Mouse (Mus musculus): ENCODE data around the gene Wscd2. TPM values are rescaled to one million over a fixed set of nuclear protein-coding genes. Genes with fewer than 3 reads are reported as not detected.

The Wscd2 gene
- polyA plus RNA-seq (2015; fragmentation: Nextera tagmentation; extraction: Ambion mirVana): 1.5 and 1.9 TPM in 2 replicates

DNA sequence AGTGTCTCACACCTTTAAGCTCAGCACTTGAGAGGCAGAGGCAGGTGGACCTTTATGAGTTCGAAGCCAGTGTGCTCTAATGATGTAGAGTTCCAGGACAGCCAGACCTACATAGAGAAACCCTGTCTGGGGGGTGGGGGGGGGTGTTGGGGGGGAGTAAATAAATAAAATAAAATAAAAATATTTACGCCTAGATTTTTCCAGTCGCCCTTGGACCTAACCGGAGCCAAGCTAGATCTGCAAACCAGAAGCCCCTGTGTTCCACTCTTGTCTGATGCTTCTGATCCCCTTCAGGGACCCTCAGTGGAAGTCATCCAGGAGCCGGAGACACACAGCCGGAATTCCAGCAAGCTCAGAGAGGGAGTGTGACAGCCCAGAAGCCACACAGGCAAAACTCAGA is at the start of gene Wscd2:
Gene Wscd2, plus strand, starts transcription at position 301 of the 400 bp plus-strand sequence.
- WGBS: 61% methylated on average over 6 of the region's 6 CpGs

DNA sequence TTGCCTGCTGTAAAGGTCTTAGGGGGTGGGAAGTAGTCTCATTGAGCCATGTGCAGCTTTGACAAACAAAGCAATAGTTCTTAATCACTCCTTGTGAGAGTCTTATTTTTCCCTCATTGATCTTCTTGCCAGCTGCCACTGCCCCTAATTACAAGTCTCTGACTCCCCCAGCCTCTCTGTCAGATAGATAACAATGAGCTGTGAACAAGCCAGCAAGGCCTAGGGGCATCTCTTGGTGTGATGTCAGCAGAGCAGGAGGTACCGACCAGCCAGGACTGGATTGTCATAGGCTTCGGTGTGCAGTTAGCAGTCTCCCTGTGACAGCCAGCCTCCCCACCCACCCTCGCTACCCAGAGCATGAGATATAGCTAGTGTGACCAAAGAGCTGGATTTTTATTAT is 48.0 kb upstream of the Wscd2 start:
- no peak overlapping the region for H3K9ac ChIP-seq (ENCODE audit: low read length)
- no peaks in the 10 kb centered on the region for H3K4me1 ChIP-seq (ENCODE audit: control insufficient read depth, insufficient read depth, low read length)
- no peaks in the 10 kb centered on the region for H3K9me3 ChIP-seq (replicated peaks; ENCODE audit: control insufficient read depth, low read length)
- WGBS: 77% methylated on average over 3 of the region's 3 CpGs
- no peaks in the 10 kb centered on the region for H3K36me3 ChIP-seq (ENCODE audit: control insufficient read depth, insufficient read depth)
- no peak overlapping the region for H3K4me2 ChIP-seq (ENCODE audit: low read depth, low read length)
- H3K27me3 ChIP-seq (ENCODE audit: control insufficient read depth, insufficient read depth, low read length): no peaks in the 10 kb centered on the region
- no peak overlapping the region for H3K27ac ChIP-seq (ENCODE audit: low read length)
- ATAC-seq (replicated peaks; ENCODE audit: extremely low read depth, insufficient read depth, low FRiP score): no peak
- no peak overlapping the region for H3K4me3 ChIP-seq (ENCODE audit: low read length)

More for the DNA sequence above, at the start of gene Wscd2:
- H3K4me2 ChIP-seq (ENCODE audit: low read depth, low read length): peak within 1 kb of the TSS; percentile 88
- ATAC-seq (replicated peaks; ENCODE audit: extremely low read depth, insufficient read depth, low FRiP score): no peak
- peaks cover 31% of the 10 kb centered on the region for H3K27me3 ChIP-seq (ENCODE audit: control insufficient read depth, insufficient read depth, low read length)
- no peaks in the 10 kb centered on the region for H3K9me3 ChIP-seq (replicated peaks; ENCODE audit: control insufficient read depth, low read length)
- peaks cover 13% of the 10 kb centered on the region for H3K4me1 ChIP-seq (ENCODE audit: control insufficient read depth, insufficient read depth, low read length)
- no peaks in the 10 kb centered on the region for H3K36me3 ChIP-seq (ENCODE audit: control insufficient read depth, insufficient read depth)
- peak within 1 kb of the TSS; percentile 61 for H3K4me3 ChIP-seq (ENCODE audit: low read length)
- peak within 1 kb of the TSS; percentile 79 for H3K9ac ChIP-seq (ENCODE audit: low read length)
- no peak within 1 kb of the TSS for H3K27ac ChIP-seq (ENCODE audit: low read length)

DNA sequence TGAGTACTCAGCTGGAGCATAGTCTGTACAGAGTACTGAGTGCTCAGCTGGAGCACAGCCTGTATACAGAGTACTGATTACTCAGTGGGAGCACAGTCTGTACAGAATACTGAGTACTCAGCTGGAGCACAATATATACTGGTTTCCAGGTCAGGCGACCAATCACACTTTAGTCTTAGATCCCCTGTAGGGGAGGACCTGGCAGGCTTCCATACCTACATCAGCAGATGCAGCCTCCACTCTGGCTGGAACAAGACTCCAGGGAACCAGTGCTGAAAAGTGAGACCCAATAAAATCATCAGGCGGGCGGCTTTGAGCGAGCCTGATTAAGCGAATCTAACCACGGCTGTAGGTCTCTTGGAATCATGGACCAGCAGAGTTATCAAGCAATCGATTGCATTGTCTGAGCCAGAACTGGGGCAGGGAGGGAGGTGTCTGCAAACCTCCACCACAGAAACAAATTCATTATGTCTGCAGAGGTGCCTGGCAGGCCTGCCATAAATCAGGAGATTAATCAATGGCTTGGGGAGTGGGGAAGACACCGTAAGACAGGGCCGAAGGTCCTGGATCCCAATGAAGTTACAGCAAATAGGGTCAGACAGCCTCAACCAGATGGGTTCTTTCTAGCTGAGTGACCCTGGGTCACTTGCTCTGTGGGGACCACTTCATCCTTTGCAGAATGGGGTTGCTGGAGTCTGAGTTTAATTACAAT is 42.0 kb upstream of the Wscd2 start:
- H3K4me2 ChIP-seq (ENCODE audit: low read depth, low read length): no peak overlapping the region
- H3K4me3 ChIP-seq (ENCODE audit: low read length): no peak overlapping the region
- H3K27ac ChIP-seq (ENCODE audit: low read length): no peak overlapping the region
- H3K9me3 ChIP-seq (replicated peaks; ENCODE audit: control insufficient read depth, low read length): 0 out of 2 replicates have a peak, but pooled peaks cover 5% of the 10 kb centered on the region
- no peak for ATAC-seq (replicated peaks; ENCODE audit: extremely low read depth, insufficient read depth, low FRiP score)
- no peak overlapping the region for H3K9ac ChIP-seq (ENCODE audit: low read length)
- H3K4me1 ChIP-seq (ENCODE audit: control insufficient read depth, insufficient read depth, low read length): no peaks in the 10 kb centered on the region
- WGBS: 74% methylated on average over 9 of the region's 9 CpGs
- H3K27me3 ChIP-seq (ENCODE audit: control insufficient read depth, insufficient read depth, low read length): no peaks in the 10 kb centered on the region
- no peaks in the 10 kb centered on the region for H3K36me3 ChIP-seq (ENCODE audit: control insufficient read depth, insufficient read depth)

DNA sequence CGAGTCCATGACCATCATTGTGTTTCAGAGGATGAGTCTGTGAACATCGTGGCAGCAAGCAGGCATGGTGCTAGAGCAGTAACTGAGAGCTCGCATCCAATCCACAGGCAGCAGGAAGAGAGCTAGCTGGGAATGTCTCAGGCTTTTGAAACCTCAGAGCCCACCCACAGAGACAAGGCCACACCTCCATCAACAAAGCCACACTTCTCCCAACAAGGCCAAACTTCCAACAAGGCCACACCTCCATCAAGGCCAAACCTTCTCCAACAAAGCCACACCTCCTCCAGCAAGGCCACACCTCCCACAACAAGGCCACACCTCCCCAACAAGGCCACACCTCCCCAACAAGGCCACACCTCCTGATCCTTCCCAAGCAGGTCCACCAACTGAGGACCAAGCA is 40.8 kb upstream of the Wscd2 start:
- H3K27ac ChIP-seq (ENCODE audit: low read length): no peak overlapping the region
- H3K27me3 ChIP-seq (ENCODE audit: control insufficient read depth, insufficient read depth, low read length): no peaks in the 10 kb centered on the region
- no peak for ATAC-seq (replicated peaks; ENCODE audit: extremely low read depth, insufficient read depth, low FRiP score)
- no peaks in the 10 kb centered on the region for H3K4me1 ChIP-seq (ENCODE audit: control insufficient read depth, insufficient read depth, low read length)
- no peak overlapping the region for H3K4me2 ChIP-seq (ENCODE audit: low read depth, low read length)
- H3K9ac ChIP-seq (ENCODE audit: low read length): no peak overlapping the region
- no peaks in the 10 kb centered on the region for H3K36me3 ChIP-seq (ENCODE audit: control insufficient read depth, insufficient read depth)
- H3K4me3 ChIP-seq (ENCODE audit: low read length): no peak overlapping the region
- H3K9me3 ChIP-seq (replicated peaks; ENCODE audit: control insufficient read depth, low read length): 0 out of 2 replicates have a peak, but pooled peaks cover 5% of the 10 kb centered on the region
- WGBS: 70% methylated on average over 3 of the region's 3 CpGs

DNA sequence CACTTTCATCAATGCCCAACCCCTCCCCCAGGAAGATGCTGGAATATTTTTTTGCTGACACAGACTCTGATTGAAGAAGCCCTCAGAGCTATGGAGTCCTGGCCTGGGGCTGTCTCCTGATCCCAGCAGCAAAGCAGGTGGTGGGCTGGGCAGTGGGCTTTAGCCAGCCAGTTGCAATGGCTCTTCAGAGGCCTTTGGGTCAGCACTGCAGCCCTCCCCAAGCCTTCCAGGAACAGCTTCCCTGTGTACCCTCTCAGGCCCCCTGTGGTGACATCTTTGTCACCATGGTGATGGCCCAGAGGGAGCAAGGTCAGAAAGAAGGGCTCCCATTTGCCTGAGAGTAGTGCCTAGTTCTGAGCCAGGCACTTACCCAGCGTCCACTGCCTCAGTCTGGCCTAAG is 37.4 kb upstream of the Wscd2 start:
- no peaks in the 10 kb centered on the region for H3K4me1 ChIP-seq (ENCODE audit: control insufficient read depth, insufficient read depth, low read length)
- H3K4me2 ChIP-seq (ENCODE audit: low read depth, low read length): no peak overlapping the region
- H3K9me3 ChIP-seq (replicated peaks; ENCODE audit: control insufficient read depth, low read length): 0 out of 2 replicates have a peak, but pooled peaks cover 5% of the 10 kb centered on the region
- no peak overlapping the region for H3K27ac ChIP-seq (ENCODE audit: low read length)
- H3K9ac ChIP-seq (ENCODE audit: low read length): no peak overlapping the region
- no peaks in the 10 kb centered on the region for H3K27me3 ChIP-seq (ENCODE audit: control insufficient read depth, insufficient read depth, low read length)
- no peak overlapping the region for H3K4me3 ChIP-seq (ENCODE audit: low read length)
- 5% methylated on average over 1 of the region's 1 CpGs for WGBS
- no peaks in the 10 kb centered on the region for H3K36me3 ChIP-seq (ENCODE audit: control insufficient read depth, insufficient read depth)
- no peak for ATAC-seq (replicated peaks; ENCODE audit: extremely low read depth, insufficient read depth, low FRiP score)

DNA sequence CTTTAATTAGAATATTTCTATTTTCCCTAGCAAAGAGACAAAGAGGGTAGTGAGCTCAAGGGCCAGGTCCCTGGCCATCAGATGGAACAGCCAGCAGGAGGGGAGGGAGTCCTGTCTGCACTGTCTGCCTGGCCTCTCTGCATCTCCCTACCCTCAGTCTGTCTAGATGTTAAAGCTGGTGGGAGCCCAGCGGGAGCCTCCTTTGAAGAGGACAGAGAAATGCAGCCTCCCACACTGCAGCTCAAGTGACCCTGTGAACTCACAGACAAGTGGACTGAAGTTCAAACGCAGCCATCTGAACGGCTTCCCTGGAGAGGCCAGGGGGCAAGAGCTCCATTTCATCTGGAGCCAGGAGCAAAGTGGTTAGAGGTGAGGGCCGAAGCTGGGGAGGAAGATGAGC is 36.8 kb upstream of the Wscd2 start:
- H3K36me3 ChIP-seq (ENCODE audit: control insufficient read depth, insufficient read depth): no peaks in the 10 kb centered on the region
- 0 out of 2 replicates have a peak, but pooled peaks cover 5% of the 10 kb centered on the region for H3K9me3 ChIP-seq (replicated peaks; ENCODE audit: control insufficient read depth, low read length)
- no peak overlapping the region for H3K27ac ChIP-seq (ENCODE audit: low read length)
- H3K27me3 ChIP-seq (ENCODE audit: control insufficient read depth, insufficient read depth, low read length): no peaks in the 10 kb centered on the region
- H3K4me3 ChIP-seq (ENCODE audit: low read length): no peak overlapping the region
- H3K9ac ChIP-seq (ENCODE audit: low read length): no peak overlapping the region
- no peak overlapping the region for H3K4me2 ChIP-seq (ENCODE audit: low read depth, low read length)
- WGBS: 3% methylated on average over 4 of the region's 4 CpGs
- ATAC-seq (replicated peaks; ENCODE audit: extremely low read depth, insufficient read depth, low FRiP score): no peak
- no peaks in the 10 kb centered on the region for H3K4me1 ChIP-seq (ENCODE audit: control insufficient read depth, insufficient read depth, low read length)

DNA sequence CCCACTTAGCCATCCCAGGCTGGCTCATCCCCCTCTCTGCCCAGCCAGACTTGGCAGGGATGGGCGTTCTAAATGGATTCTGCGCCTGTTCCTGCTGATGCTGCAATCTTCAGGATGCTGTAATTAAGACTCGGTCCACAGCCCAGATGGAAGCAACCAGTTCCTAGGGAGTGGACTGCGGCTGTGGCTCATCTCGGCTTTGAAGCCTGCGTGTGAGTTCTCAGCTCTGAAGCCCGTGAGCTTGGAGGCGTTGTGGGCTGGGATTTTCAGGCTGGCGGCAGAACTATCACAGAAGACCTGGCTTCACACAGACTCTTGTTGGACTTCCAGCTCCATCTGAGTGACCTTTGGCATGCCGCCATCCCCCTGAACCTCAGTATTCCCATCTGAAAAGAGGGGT is 34.1 kb upstream of the Wscd2 start:
- ATAC-seq (replicated peaks; ENCODE audit: extremely low read depth, insufficient read depth, low FRiP score): no peak
- Histone ChIP-seq H3K27me3 (ENCODE audit: control insufficient read depth, insufficient read depth, low read length) (peaks cover 9% of the 10 kb centered on the region), H3K4me3 (ENCODE audit: low read length) (no peak overlapping the region), H3K4me2 (ENCODE audit: low read depth, low read length) (no peak overlapping the region), H3K27ac (ENCODE audit: low read length) (no peak overlapping the region), H3K9ac (ENCODE audit: low read length) (no peak overlapping the region), H3K36me3 (ENCODE audit: control insufficient read depth, insufficient read depth) (no peaks in the 10 kb centered on the region), H3K9me3 (replicated peaks; ENCODE audit: control insufficient read depth, low read length) (no peaks in the 10 kb centered on the region), H3K4me1 (ENCODE audit: control insufficient read depth, insufficient read depth, low read length) (no peaks in the 10 kb centered on the region)
- 82% methylated on average over 10 of the region's 10 CpGs for WGBS

DNA sequence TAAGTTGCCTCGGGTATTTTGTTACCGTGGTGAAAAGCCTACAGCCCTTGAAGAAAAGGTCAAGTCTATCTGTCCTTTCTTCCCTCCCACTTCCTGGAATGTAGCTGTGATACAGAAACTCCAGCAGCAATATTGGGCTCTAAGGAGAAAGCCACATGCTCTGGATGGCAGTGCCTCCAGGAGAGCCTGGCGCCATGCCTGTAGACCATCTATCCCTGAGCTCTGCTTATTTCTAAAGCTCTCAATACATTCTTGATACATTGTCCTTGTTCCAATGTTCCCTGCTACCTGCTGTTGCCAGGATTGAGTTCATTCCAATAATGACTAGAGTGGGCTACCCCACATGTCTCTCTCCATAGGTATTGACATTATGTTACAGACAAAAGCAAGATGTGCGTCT is 33.4 kb upstream of the Wscd2 start:
- Histone ChIP-seq H3K27me3 (ENCODE audit: control insufficient read depth, insufficient read depth, low read length) (peaks cover 15% of the 10 kb centered on the region), H3K36me3 (ENCODE audit: control insufficient read depth, insufficient read depth) (no peaks in the 10 kb centered on the region), H3K4me3 (ENCODE audit: low read length) (no peak overlapping the region), H3K9me3 (replicated peaks; ENCODE audit: control insufficient read depth, low read length) (no peaks in the 10 kb centered on the region), H3K9ac (ENCODE audit: low read length) (no peak overlapping the region), H3K27ac (ENCODE audit: low read length) (no peak overlapping the region), H3K4me2 (ENCODE audit: low read depth, low read length) (no peak overlapping the region), H3K4me1 (ENCODE audit: control insufficient read depth, insufficient read depth, low read length) (no peaks in the 10 kb centered on the region)
- ATAC-seq (replicated peaks; ENCODE audit: extremely low read depth, insufficient read depth, low FRiP score): no peak
- 78% methylated on average over 4 of the region's 4 CpGs for WGBS

DNA sequence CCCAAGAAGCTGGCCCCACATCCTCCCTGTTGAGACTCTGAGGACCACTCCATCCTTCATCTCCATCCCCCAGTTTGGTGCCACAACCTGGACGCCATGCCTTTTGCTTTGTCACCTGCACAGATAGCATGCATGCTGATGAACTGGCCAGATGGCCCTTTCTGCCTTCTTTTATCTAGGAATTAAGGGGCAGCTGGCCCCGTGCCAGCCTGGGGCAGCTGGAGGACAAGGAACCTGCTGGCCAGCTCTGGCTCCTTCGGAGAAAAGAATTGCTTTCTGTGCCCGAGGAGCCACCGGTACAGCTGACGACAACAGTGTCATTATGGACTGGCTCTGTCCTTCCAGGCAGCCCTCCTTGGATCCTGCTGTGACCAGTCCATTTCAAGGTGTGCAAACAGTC is 32.9 kb upstream of the Wscd2 start:
- 64% methylated on average over 6 of the region's 6 CpGs for whole genome bisulfite sequencing
- no peak overlapping the region for H3K27ac ChIP-seq (ENCODE audit: low read length)
- peaks cover 20% of the 10 kb centered on the region for H3K27me3 ChIP-seq (ENCODE audit: control insufficient read depth, insufficient read depth, low read length)
- no peaks in the 10 kb centered on the region for H3K9me3 ChIP-seq (replicated peaks; ENCODE audit: control insufficient read depth, low read length)
- ATAC-seq (replicated peaks; ENCODE audit: extremely low read depth, insufficient read depth, low FRiP score): no peak
- H3K4me3 ChIP-seq (ENCODE audit: low read length): no peak overlapping the region
- H3K4me2 ChIP-seq (ENCODE audit: low read depth, low read length): no peak overlapping the region
- H3K4me1 ChIP-seq (ENCODE audit: control insufficient read depth, insufficient read depth, low read length): no peaks in the 10 kb centered on the region
- H3K9ac ChIP-seq (ENCODE audit: low read length): no peak overlapping the region
- H3K36me3 ChIP-seq (ENCODE audit: control insufficient read depth, insufficient read depth): no peaks in the 10 kb centered on the region

All from heart, embryonic 16.5 days (tissue).